Mouse (Mus musculus) megakaryocyte progenitor cell, adult 5-6 weeks (primary cell): ENCODE results near the gene Zfp607b. TPM values are rescaled to one million over a fixed set of nuclear protein-coding genes. Genes with fewer than 3 reads are reported as not detected.
A peak's percentile ranks its signal among the peaks of the same experiment; 100 is the strongest.

Source experiments
- ATAC-seq: replicated peaks from 2 replicates; pipeline ENCODE4 v1.8.0; 2016; ENCODE audit warnings: mild to moderate bottlenecking, moderate TSS enrichment, inconsistent platforms; ENCODE audit not compliant: poor library complexity
- total RNA-seq, 2 experiments: library from RNA; stranded (forward) in 1 of 2; stranded (reverse) in 1 of 2; fragments of 157-497, 149-512 nt in 1 of 2; fragments of 200-1000 nt in 1 of 2; gene quantifications; 2 replicates each; pipeline versions ENCODE4 v1.2.3 to v1.2.4; 2015 to 2017

The Zfp607b gene
- total RNA-seq, 2 experiments from 2014 or later, result 0.42 to 3.1 TPM

DNA sequence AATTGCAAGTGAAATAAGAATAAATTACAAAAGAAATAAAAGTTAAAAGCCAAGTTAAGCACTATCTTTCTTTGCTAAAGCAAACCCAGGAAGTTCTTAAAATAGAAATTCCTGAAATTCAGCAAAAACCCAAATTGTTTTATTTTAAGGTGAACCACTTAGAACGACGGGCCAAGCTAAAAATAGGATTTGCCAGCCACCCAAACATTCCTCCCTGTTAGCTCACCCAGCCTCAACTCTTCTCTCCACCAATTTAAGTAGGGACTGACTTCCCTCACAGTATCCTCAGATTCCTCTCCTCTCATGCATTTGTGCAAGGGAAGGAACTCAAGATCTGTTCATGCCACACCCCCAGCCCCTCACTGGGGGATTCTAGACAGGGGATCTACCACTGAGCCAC lies 5.9 kb upstream of the Zfp607b start:
- ATAC-seq, result no peak

DNA sequence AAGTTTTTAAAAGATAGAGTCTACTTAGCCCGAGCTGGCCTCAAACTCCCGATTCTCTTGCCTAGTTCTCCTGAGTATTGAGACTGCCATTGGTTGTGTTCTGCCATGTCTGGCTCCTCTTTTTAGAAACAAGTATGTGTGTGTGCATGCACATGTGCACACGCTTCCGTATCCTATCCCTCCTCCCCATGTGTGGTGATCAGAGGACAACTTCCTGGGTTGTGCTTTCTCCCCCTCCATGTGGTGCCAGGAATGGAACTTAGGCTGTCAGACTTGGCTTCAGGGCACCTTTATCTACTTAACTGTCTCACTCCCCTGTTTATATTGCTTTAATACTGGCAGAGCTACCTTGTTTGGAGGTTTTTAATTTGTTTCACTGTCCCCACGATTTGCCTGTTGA lies 3.9 kb upstream of the Zfp607b start:
- no peak for ATAC-seq

GRCm38 (mm10) chr7:27685681-27686080 lies 3.5 kb upstream of the Zfp607b start:
- 0 out of 2 replicates have a peak, but pooled peaks have one; percentile 20 for ATAC-seq

DNA sequence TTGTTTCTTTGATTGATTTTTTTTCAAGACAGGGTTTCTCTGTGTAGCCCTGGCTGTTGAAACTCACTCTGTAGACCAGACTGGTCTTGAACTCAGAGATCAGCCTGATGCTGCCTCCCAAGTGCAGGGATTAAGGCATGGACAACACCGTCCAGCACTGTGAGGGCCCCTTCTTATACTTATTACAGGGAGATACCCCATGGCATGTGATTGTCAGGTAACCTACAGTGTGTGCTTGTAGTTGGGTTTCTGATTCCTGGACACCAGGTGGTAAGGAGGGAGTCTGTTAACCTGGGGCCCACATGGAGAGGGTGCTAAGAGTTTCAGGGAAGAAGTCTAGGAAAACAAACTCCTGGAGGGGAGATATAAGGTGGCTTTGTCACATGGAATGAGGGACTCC lies 2.1 kb upstream of the Zfp607b start:
- ATAC-seq, result no peak

- ATAC-seq, result no peak
These were observed 1.3 kb upstream of the Zfp607b start for GRCm38 (mm10) chr7:27687836-27688235.

DNA sequence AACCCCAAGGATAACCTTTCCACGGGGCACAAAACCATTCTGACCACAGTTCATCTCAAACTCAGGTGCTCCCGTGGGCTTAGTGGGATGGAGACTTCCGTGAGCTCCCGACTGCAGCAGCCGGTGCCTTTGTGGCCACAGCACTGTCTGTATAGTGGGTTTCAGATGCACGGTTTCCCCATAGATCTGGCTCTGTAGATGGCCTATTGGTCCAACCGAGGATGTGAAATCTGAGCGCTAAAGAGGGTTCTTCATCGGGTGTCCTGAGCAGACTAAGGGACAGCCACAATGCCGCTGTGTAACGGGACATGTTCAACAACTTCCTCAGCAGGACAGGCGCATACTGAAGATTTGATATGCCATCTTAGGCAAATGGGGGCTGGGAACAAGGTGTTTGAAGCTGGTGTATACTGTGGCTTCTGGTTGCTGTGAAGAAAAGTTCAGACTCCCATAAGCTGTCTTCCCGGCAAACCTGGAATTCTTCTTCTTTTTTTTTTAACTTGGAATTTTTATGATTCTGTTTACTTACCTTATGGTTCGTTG lies 823 bp upstream of the Zfp607b start:
- no peak for ATAC-seq

DNA sequence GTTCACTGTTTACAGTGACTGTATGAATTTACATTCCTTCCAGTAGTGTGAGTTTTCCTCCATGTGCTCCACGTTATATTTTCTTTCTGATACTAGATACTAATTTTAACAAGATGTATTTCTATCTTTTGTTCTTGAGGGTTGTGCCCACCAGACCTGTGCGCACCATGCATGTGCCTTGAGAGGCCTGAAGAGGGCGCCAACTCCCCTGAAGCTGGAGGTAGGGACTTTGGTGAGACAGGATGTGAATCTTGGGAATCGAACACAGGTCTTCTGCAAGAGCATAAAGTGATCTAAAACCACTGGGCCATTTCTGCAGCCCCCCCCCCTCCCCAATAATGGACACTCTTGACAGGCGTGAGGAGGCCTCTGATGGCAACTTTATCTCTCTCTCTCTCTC lies 1.9 kb downstream of the Zfp607b start:
- ATAC-seq, result peak; percentile 54

DNA sequence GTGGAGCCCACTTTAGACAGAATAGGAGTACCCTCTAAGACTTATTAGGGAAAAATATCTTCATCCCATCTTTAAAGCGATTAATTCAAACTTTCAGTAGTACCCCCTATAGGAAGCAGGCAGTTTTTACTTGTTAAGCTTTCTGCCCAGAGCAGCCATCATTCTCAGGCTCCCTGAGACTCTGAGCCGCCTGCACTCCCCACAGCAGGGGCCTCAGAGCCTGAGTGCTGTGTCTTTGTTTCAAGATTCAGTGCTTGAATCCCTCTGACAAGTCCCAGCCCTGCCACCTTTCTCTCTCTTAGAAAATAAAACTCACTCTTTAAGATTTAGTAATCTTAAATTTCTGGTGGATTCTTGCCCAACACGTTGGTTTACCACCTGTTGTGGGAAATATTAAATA lies 7.6 kb downstream of the Zfp607b start:
- no peak for ATAC-seq

- no peak for ATAC-seq
These were observed 21.3 kb downstream of the Zfp607b start for GRCm38 (mm10) chr7:27710402-27710801.

- ATAC-seq, result no peak
These were observed 32.8 kb downstream of the Zfp607b start for GRCm38 (mm10) chr7:27721951-27722350.

- ATAC-seq, result peak; percentile 95
These were observed 36.7 kb downstream of the Zfp607b start for GRCm38 (mm10) chr7:27725566-27726538.

GRCm38 (mm10) chr7:27727471-27727870 lies 38.3 kb downstream of the Zfp607b start:
- no peak for ATAC-seq

- ATAC-seq, result peak; percentile 94
These were observed 42.2 kb downstream of the Zfp607b start, which contains the start of gene Zfp60 for GRCm38 (mm10) chr7:27731281-27731883. TSS of gene Zfp60 (plus strand) at chr7:27731389.

DNA sequence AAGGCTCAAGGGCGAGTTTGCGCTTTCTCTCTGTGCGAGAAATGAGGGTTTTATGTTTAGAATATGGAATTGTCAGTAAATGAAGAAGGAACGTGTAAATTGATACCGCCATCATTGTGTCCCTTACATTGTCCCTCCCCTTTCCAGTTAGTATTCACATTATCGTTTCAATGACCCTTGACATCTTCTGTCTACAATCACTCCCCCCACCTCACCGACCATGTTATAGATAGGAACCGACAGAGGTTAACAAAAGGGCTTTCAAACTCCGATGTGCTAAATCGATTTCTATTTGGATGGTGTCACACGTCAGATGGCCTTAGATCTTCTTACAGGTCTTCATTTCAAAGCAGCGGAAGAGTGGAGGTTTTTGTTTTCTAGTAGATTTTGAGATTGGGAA lies 42.8 kb downstream of the Zfp607b start:
- no peak for ATAC-seq

- no peak for ATAC-seq
These were observed 43.4 kb downstream of the Zfp607b start for GRCm38 (mm10) chr7:27732508-27732907.

- no peak for ATAC-seq
These were observed 46.3 kb downstream of the Zfp607b start for GRCm38 (mm10) chr7:27735457-27735856.

Other genes starting within 250 kb of the Zfp607b start
- 0.02 and 0.07 TPM in 2 replicates for gene Sptbn4, start 241.7 kb upstream of the Zfp607b start, total RNA-seq (2015)
- gene Sptbn4, start 241.7 kb upstream of the Zfp607b start, total RNA-seq (2017), result not detected in 2 replicates
- gene Blvrb, start 241.4 kb upstream of the Zfp607b start, total RNA-seq (2015), result 31.8 and 53.4 TPM in 2 replicates
- 21.2 and 30.2 TPM in 2 replicates for gene Blvrb, start 241.4 kb upstream of the Zfp607b start, total RNA-seq (2017)
- 2.5 and 2.9 TPM in 2 replicates for gene Sertad3, start 215.6 kb upstream of the Zfp607b start, total RNA-seq (2015)
- gene Sertad3, start 215.6 kb upstream of the Zfp607b start, total RNA-seq (2017), result 6.1 and 7.6 TPM in 2 replicates
- 9.2 and 12.5 TPM in 2 replicates for gene Sertad1, start 202.4 kb upstream of the Zfp607b start, total RNA-seq (2015)
- gene Sertad1, start 202.4 kb upstream of the Zfp607b start, total RNA-seq (2017), result 5.9 and 6.8 TPM in 2 replicates
- 0.52 and 0.68 TPM in 2 replicates for gene Prx, start 190.0 kb upstream of the Zfp607b start, total RNA-seq (2015)
- 0.75 and 0.81 TPM in 2 replicates for gene Prx, start 190.0 kb upstream of the Zfp607b start, total RNA-seq (2017)
- gene Hipk4, start 166.1 kb upstream of the Zfp607b start, total RNA-seq (2015), result 0.10 and 0.25 TPM in 2 replicates
- gene Hipk4, start 166.1 kb upstream of the Zfp607b start, total RNA-seq (2017), result 0.07 and 0.29 TPM in 2 replicates
- gene Pld3, start 136.1 kb upstream of the Zfp607b start, total RNA-seq (2015), result 9.3 and 9.4 TPM in 2 replicates
- gene Pld3, start 136.1 kb upstream of the Zfp607b start, total RNA-seq (2017), result 5.3 and 7.5 TPM in 2 replicates
- gene 2310022A10Rik, start 136.1 kb upstream of the Zfp607b start, total RNA-seq (2015), result 13.4 and 14.1 TPM in 2 replicates
- gene 2310022A10Rik, start 136.1 kb upstream of the Zfp607b start, total RNA-seq (2017), result 12.4 and 15.6 TPM in 2 replicates
- gene Akt2, start 97.8 kb upstream of the Zfp607b start, total RNA-seq (2015), result 33.8 and 40.3 TPM in 2 replicates
- gene Akt2, start 97.8 kb upstream of the Zfp607b start, total RNA-seq (2017), result 46.9 and 50.2 TPM in 2 replicates
- not detected in 2 replicates for gene Ttc9b, start 35.4 kb upstream of the Zfp607b start, total RNA-seq (2015)
- gene Ttc9b, start 35.4 kb upstream of the Zfp607b start, total RNA-seq (2017), result not detected in 2 replicates
- 1.7 and 4.3 TPM in 2 replicates for gene Map3k10, start 14.7 kb upstream of the Zfp607b start, total RNA-seq (2015)
- 3.4 and 5.2 TPM in 2 replicates for gene Map3k10, start 14.7 kb upstream of the Zfp607b start, total RNA-seq (2017)
- gene Zfp60, start 42.0 kb downstream of the Zfp607b start, total RNA-seq (2015), result 7.6 and 11.3 TPM in 2 replicates
- 5.5 and 7.5 TPM in 2 replicates for gene Zfp60, start 42.0 kb downstream of the Zfp607b start, total RNA-seq (2017)
- gene Zfp626, start 117.9 kb downstream of the Zfp607b start, total RNA-seq (2015), result 6.1 and 6.3 TPM in 2 replicates
- gene Zfp626, start 117.9 kb downstream of the Zfp607b start, total RNA-seq (2017), result 6.4 and 6.7 TPM in 2 replicates
- 4.9 and 5.8 TPM in 2 replicates for gene Zfp59, start 149.3 kb downstream of the Zfp607b start, total RNA-seq (2015)
- 5.8 and 7.4 TPM in 2 replicates for gene Zfp59, start 149.3 kb downstream of the Zfp607b start, total RNA-seq (2017)
- gene Zfp607a, start 168.2 kb downstream of the Zfp607b start, total RNA-seq (2015), result 6.5 and 7.9 TPM in 2 replicates
- 8.4 and 9.0 TPM in 2 replicates for gene Zfp607a, start 168.2 kb downstream of the Zfp607b start, total RNA-seq (2017)
- gene Zfp974, start 240.1 kb downstream of the Zfp607b start, total RNA-seq (2015), result 0.59 and 2.4 TPM in 2 replicates
- gene Zfp974, start 240.1 kb downstream of the Zfp607b start, total RNA-seq (2017), result 0.58 and 3.3 TPM in 2 replicates